Mouse (Mus musculus) embryonic facial prominence, embryonic 10.5 days (tissue): ENCODE results near the gene Zfp668. TPM values are rescaled to one million over a fixed set of nuclear protein-coding genes. Genes with fewer than 3 reads are reported as not detected.

Experiments
- polyA plus RNA-seq: library from polyadenylated mRNA; unstranded; fragments of >200 nt; fragmentation: Nextera tagmentation; extraction: Ambion mirVana; gene quantifications from 2 replicates; pipeline ENCODE4 v1.2.1, GENCODE M21; 2016

Zfp668 gene
- polyA plus RNA-seq, 1 experiment from 2014 or later = 42.5 TPM

Other genes starting within 250 kb of the Zfp668 start
- 60.2 and 70.0 TPM in 2 replicates for gene Bcl7c, start 167.9 kb downstream of the Zfp668 start, polyA plus RNA-seq
- 9.4 and 10.7 TPM in 2 replicates for gene Ctf1, start 164.1 kb downstream of the Zfp668 start, polyA plus RNA-seq
- 0.19 TPM in 2 replicates for gene Ctf2, start 144.7 kb downstream of the Zfp668 start, polyA plus RNA-seq
- 8.9 and 9.0 TPM in 2 replicates for gene Fbxl19, start 132.3 kb downstream of the Zfp668 start, polyA plus RNA-seq
- gene Orai3, start 107.0 kb downstream of the Zfp668 start, polyA plus RNA-seq = 12.9 and 13.6 TPM in 2 replicates
- gene Setd1a, start 100.2 kb downstream of the Zfp668 start, polyA plus RNA-seq = 14.7 and 15.2 TPM in 2 replicates
- not detected in 2 replicates for gene Gm49388, start 91.2 kb downstream of the Zfp668 start, polyA plus RNA-seq
- gene Hsd3b7, start 76.2 kb downstream of the Zfp668 start, polyA plus RNA-seq = 6.8 and 8.0 TPM in 2 replicates
- 22.5 and 29.3 TPM in 2 replicates for gene Stx4a, start 52.5 kb downstream of the Zfp668 start, polyA plus RNA-seq
- gene Stx1b, start 52.3 kb downstream of the Zfp668 start, polyA plus RNA-seq = 4.7 and 6.5 TPM in 2 replicates
- 19.9 and 21.8 TPM in 2 replicates for gene Zfp646, start 607 bp downstream of the Zfp668 start, polyA plus RNA-seq
- 0.64 and 0.79 TPM in 2 replicates for gene Prss53, start 14.1 kb upstream of the Zfp668 start, polyA plus RNA-seq
- gene Gm21974, start 18.6 kb upstream of the Zfp668 start, polyA plus RNA-seq = not detected in 2 replicates
- gene Vkorc1, start 18.8 kb upstream of the Zfp668 start, polyA plus RNA-seq = 47.6 and 59.1 TPM in 2 replicates
- gene Bckdk, start 27.3 kb upstream of the Zfp668 start, polyA plus RNA-seq = 111 and 119 TPM in 2 replicates
- gene Kat8, start 35.7 kb upstream of the Zfp668 start, polyA plus RNA-seq = 48.7 and 49.6 TPM in 2 replicates
- 14.8 and 15.8 TPM in 2 replicates for gene Prss8, start 53.3 kb upstream of the Zfp668 start, polyA plus RNA-seq
- gene Prss36, start 69.9 kb upstream of the Zfp668 start, polyA plus RNA-seq = 10.7 and 12.9 TPM in 2 replicates
- 349 and 372 TPM in 2 replicates for gene Fus, start 90.6 kb upstream of the Zfp668 start, polyA plus RNA-seq
- gene Pycard, start 117.0 kb upstream of the Zfp668 start, polyA plus RNA-seq = 5.8 and 6.2 TPM in 2 replicates
- not detected in 2 replicates for gene Trim72, start 127.1 kb upstream of the Zfp668 start, polyA plus RNA-seq
- gene Itgam, start 185.8 kb upstream of the Zfp668 start, polyA plus RNA-seq = 0.50 and 0.52 TPM in 2 replicates
- gene Gm49368, start 185.9 kb upstream of the Zfp668 start, polyA plus RNA-seq = not detected in 2 replicates